Mouse (Mus musculus) heart, embryonic 16.5 days (tissue): ENCODE measurements at regions not wholly inside any gene's neighbourhood (a gene's known extent, or its start where the extent isn't known, plus 50 kb on each side); places are given as distances from the start of the nearest gene placed in this dataset.

Experiments used
- ATAC-seq: fragments of 200-750 bp; cut with Nextera tagmentation; replicated peaks from 2 replicates; pipeline ENCODE4 v1.8.0; 2017; ENCODE audit warnings: moderate number of reproducible peaks; ENCODE audit not compliant: insufficient read depth, low FRiP score; ENCODE audit errors: extremely low read depth
- H3K27ac ChIP-seq: fragments of 300-500 bp; sonication (generic); 2 replicates; pipeline ENCODE4 v1.5.1; 2014; ENCODE audit warnings: mild to moderate bottlenecking, low read length, control low read depth, moderate library complexity
- H3K27me3 ChIP-seq: fragments of 300-500 bp; sonication (generic); 2 replicates; pipeline ENCODE4 v1.6.1; 2014; ENCODE audit warnings: low read length, mixed read lengths; ENCODE audit not compliant: control insufficient read depth, insufficient read depth
- H3K36me3 ChIP-seq: fragments of 300-500 bp; sonication (generic); 2 replicates; pipeline ENCODE4 v1.6.1; 2014; ENCODE audit not compliant: control insufficient read depth, insufficient read depth
- H3K4me1 ChIP-seq: fragments of 300-500 bp; sonication (generic); 2 replicates; pipeline ENCODE4 v1.6.1; 2014; ENCODE audit warnings: low read length, mixed read lengths; ENCODE audit not compliant: control insufficient read depth, insufficient read depth
- H3K4me2 ChIP-seq: fragments of 300-500 bp; sonication (generic); 2 replicates; pipeline ENCODE4 v1.6.1; 2014; ENCODE audit warnings: low read depth, mild to moderate bottlenecking, control low read depth, low read length
- H3K4me3 ChIP-seq: fragments of 300-500 bp; sonication (generic); 2 replicates; pipeline ENCODE4 v1.5.1; 2014; ENCODE audit warnings: mild to moderate bottlenecking, control low read depth, low read length
- H3K9ac ChIP-seq: fragments of 300-500 bp; sonication (generic); 2 replicates; pipeline ENCODE4 v1.6.1; 2014; ENCODE audit warnings: low read length, control low read depth
- H3K9me3 ChIP-seq: fragments of 300-500 bp; sonication (generic); replicated peaks from 2 replicates; pipeline ENCODE4 v1.6.1; 2016; ENCODE audit warnings: low read length; ENCODE audit not compliant: control insufficient read depth
- WGBS: fragments of 180-500 bp; shearing (Covaris S2); extraction: QIAGEN DNeasy Blood & Tissue Kit; methylation state at CpG from one replicate; pipeline ENCODE4 v1.1.7; 2014; 5-methylcytosine and 5-hydroxymethylcytosine counted together

DNA sequence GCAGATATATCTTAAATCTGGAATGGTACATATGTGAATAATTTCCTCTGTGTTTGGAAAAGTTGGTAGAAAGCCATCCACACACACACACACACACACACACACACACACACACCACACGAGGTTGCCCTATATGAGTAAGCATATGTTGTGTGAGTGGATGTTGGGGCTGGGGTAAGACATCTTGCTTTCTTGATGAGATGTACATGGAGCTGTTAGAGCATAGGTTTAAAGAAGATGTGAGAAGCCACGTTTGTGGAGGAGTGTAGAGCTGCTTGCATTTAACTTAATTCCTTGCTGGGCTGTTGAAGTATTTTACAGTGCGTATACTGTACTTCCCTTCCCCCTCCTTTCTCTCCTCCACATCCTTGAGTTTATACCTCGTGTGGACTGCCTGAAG lies 147.8 kb downstream of the Vrk1 start:
- no peak overlapping the region for H3K27ac ChIP-seq
- H3K4me2 ChIP-seq = no peak overlapping the region
- peaks cover 8% of the 10 kb centered on the region for H3K27me3 ChIP-seq
- H3K9me3 ChIP-seq = no peaks in the 10 kb centered on the region
- 49% methylated on average over 4 of the region's 4 CpGs for WGBS
- no peak overlapping the region for H3K9ac ChIP-seq
- H3K36me3 ChIP-seq = no peaks in the 10 kb centered on the region
- no peak for ATAC-seq
- peaks cover 3% of the 10 kb centered on the region; the same call in 1 of the 2 replicates for H3K4me1 ChIP-seq
- no peak overlapping the region for H3K4me3 ChIP-seq

DNA sequence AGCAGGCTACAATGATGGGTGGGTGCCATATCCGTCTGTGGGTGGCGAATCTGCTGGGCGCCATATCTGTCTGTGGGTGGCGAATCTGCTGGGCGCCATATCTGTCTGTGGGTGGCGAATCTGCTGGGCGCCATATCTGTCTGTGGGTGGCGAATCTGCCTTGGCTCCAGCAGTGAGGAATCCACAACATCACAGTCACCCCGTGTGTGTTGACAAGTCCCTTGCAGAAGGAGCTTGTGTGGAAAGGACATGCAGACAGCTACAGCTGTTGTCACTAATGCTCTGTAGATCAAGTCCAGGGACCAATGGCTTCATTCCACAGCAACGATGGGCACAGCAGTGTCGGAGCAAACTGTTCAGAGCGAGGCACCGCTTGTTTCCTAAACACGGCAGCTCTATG lies 148.6 kb downstream of the Vrk1 start:
- H3K27ac ChIP-seq = no peak overlapping the region
- no peak overlapping the region; the same call in 1 of the 2 replicates for H3K4me2 ChIP-seq
- H3K4me3 ChIP-seq = no peak overlapping the region
- H3K4me1 ChIP-seq = peaks cover 4% of the 10 kb centered on the region; the same call in 1 of the 2 replicates
- peak; percentile 49; the same call in 1 of the 2 replicates for ATAC-seq
- peaks cover 8% of the 10 kb centered on the region for H3K27me3 ChIP-seq
- no peaks in the 10 kb centered on the region for H3K36me3 ChIP-seq
- 49% methylated on average over 14 of the region's 14 CpGs for WGBS
- no peaks in the 10 kb centered on the region for H3K9me3 ChIP-seq
- H3K9ac ChIP-seq = no peak overlapping the region

DNA sequence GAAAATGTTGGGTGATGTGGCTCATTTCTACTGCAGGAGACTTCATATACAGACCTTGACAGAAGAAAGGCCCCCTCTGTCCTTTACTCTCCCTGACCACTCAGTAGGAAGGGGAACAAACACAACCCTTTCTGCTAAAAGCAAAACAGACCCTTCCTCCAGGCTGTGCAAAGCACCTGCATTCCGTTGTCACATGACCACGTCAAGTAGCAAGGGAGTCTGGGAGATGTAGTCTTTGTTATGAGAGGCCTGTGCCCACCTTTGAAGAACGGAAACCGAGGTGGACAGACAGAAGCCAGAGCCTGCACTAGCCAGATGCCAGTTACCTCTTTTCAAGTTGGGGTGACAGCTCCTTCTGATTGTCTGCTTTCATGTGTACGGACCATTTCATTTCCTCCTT lies 161.3 kb downstream of the Vrk1 start:
- Histone ChIP-seq H3K9me3 (no peaks in the 10 kb centered on the region), H3K36me3 (no peaks in the 10 kb centered on the region), H3K4me3 (no peak overlapping the region), H3K27me3 (peaks cover 27% of the 10 kb centered on the region), H3K4me1 (peaks cover 5% of the 10 kb centered on the region), H3K9ac (no peak overlapping the region), H3K4me2 (no peak overlapping the region), H3K27ac (no peak overlapping the region)
- no peak for ATAC-seq
- 52% methylated on average over 5 of the region's 5 CpGs for WGBS

DNA sequence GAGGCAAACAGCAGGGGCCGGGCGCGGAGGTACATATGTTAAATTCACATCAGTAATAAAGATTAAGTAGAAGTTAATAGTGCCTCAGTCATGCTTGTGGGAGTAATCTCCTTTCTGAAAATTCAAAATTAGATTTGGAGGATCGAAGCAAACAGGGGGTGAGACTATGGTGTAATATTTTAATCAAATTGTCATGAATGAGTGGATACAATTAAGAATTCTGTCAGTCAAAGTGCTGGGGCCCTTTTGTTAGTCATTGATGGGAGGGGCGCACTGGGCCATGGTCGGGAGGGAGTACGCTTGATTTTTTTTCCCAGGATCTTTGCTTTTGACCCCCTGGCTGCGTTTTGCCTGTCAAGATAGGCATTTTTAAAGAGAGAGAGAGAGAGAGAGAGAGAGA lies 163.2 kb downstream of the Vrk1 start:
- no peak for ATAC-seq
- H3K9ac ChIP-seq = no peak overlapping the region
- H3K36me3 ChIP-seq = no peaks in the 10 kb centered on the region
- peaks cover 5% of the 10 kb centered on the region for H3K4me1 ChIP-seq
- 56% methylated on average over 8 of the region's 8 CpGs for WGBS
- no peak overlapping the region for H3K27ac ChIP-seq
- H3K4me3 ChIP-seq = no peak overlapping the region
- H3K27me3 ChIP-seq = peaks cover 27% of the 10 kb centered on the region
- no peaks in the 10 kb centered on the region for H3K9me3 ChIP-seq
- H3K4me2 ChIP-seq = no peak overlapping the region

DNA sequence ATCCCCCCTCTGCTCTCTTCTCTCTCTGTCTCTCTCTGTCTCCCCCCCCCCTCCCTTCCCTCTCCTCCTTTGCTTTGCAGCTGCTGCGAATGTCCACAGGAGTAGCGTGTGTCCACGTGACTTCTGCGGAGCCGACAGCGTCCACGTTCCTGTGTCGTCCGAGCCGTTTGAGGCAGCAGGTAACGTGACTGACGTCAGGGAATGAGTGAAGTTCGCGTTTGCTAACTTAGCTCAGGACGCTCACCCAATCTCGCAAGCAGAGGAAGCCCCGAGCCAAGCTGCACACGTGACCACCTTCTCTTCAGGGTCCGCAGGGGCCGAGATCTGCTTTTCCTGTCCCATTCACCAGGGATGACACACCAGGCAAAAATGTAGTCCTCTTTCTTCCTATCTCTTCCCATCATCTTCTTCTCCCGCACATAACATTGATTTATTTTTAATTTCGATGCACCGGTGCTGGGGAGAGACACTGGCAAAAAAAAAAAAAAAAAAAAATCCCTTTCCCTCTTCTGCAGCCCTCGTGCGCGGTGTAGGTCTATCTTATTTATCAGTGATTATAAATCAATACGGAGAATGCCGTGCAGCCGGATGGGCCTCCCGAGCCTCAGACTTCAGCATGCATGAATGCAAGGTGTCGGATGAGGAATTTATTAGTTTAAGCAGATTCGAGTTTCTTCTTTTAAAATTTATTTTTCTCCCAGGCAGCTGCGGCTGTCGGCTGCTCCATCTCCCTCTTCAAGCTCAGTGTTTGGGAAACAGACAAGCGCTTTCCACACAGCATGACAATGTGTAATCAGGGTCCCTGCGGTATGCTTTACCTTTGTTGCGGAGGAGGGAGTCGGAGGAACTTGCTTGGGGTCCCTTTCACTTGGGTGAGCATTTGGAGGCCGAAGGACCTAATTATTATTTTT lies 164.3 kb downstream of the Vrk1 start:
- H3K9ac ChIP-seq = peak overlapping the region; percentile 24; the same call in 1 of the 2 replicates
- ATAC-seq = no peak; the same call in 1 of the 2 replicates
- peaks cover 5% of the 10 kb centered on the region for H3K4me1 ChIP-seq
- no peaks in the 10 kb centered on the region for H3K9me3 ChIP-seq
- H3K4me2 ChIP-seq = peak overlapping the region; percentile 90
- peaks cover 27% of the 10 kb centered on the region for H3K27me3 ChIP-seq
- no peaks in the 10 kb centered on the region for H3K36me3 ChIP-seq
- under 1% methylated on average over 39 of the region's 39 CpGs for WGBS
- no peak overlapping the region for H3K27ac ChIP-seq
- peak overlapping the region; percentile 55 for H3K4me3 ChIP-seq

DNA sequence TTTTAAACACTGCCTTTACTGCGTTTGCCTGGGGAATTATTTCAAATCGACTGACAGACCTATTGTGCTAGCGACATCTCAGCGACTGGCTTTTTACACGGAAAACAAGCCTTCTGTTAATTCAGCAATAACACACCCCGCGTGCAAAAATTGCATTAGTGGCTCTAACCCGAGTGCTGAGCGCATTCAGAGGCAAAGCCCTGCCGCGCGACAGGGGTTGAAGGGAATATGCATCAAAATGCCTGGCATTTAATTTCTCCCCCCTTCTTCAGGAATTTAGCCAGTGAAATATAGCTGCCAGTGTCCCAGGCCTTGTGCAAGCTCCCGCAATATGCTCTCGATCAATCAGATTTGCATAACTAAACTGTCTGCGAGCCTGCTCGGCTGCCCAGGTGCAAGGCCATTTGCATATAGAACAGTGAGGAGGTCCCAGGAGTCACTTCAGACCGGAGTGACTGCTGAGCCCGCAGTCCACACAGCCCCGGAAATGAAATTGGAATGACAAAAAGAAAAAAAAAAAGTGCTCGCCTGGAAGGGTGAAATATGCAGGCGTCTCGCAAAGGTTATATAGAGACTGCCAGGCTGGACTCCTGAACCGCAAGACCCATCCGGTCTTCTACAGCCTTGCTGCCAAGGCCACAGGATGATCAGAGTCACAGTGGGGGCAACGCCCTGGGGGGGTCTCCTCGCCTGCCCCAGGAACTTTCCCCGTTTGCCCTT lies 165.1 kb downstream of the Vrk1 start:
- no peaks in the 10 kb centered on the region for H3K36me3 ChIP-seq
- peaks cover 5% of the 10 kb centered on the region for H3K4me1 ChIP-seq
- H3K4me3 ChIP-seq = peak overlapping the region; percentile 55
- H3K9me3 ChIP-seq = no peaks in the 10 kb centered on the region
- WGBS = 7% methylated on average over 27 of the region's 27 CpGs
- peaks cover 27% of the 10 kb centered on the region for H3K27me3 ChIP-seq
- no peak overlapping the region for H3K9ac ChIP-seq
- H3K4me2 ChIP-seq = peak overlapping the region; percentile 90
- no peak for ATAC-seq
- H3K27ac ChIP-seq = no peak overlapping the region

DNA sequence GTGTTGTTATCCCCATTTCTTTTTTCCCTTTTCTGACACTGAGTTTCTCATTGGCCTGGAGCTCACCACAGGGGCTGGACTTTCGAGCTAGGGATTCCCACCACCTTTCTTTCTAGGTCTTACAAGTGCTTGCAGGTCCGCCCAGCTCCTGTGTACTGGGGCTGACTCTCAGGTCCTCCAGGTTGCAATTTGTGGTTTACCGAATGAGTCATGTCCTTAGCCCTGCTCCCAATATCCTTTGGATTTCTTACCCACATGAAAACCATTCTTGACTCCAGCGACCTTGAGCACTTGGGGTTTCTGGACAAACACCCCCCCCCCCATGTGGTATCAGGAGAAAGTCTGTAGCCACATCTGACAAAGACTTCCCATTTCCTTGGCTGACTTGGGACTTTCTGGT lies 167.3 kb downstream of the Vrk1 start:
- Histone ChIP-seq H3K9me3 (no peaks in the 10 kb centered on the region), H3K27ac (no peak overlapping the region), H3K4me2 (no peak overlapping the region), H3K36me3 (no peaks in the 10 kb centered on the region), H3K4me1 (peaks cover 5% of the 10 kb centered on the region), H3K4me3 (no peak overlapping the region), H3K27me3 (peaks cover 23% of the 10 kb centered on the region), H3K9ac (no peak overlapping the region)
- no peak for ATAC-seq
- 53% methylated on average over 4 of the region's 4 CpGs for WGBS

DNA sequence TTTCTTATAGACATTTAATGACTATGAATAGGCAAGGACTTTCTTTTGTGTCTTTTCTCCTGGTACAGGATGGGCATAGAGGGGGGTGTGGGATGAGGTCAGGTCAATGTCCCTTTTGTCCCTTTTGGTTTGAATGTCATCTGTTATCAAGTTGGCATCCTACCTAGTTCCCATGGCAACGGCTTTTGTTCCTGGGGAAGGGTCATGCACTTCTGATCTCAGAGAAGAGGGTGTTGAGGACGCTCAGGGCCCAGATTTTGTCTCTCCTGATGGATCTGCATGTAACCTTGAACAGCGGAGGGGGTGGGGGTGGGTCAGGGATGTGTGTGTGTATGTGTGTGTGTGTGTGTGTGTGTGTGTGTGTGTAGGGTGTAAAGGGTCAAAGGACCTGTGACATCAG lies 167.8 kb downstream of the Vrk1 start:
- Histone ChIP-seq H3K4me1 (peaks cover 5% of the 10 kb centered on the region), H3K27ac (no peak overlapping the region), H3K4me3 (no peak overlapping the region), H3K27me3 (peaks cover 22% of the 10 kb centered on the region), H3K4me2 (no peak overlapping the region), H3K36me3 (no peaks in the 10 kb centered on the region), H3K9ac (no peak overlapping the region), H3K9me3 (no peaks in the 10 kb centered on the region)
- 67% methylated on average over 3 of the region's 3 CpGs for WGBS
- ATAC-seq = no peak

DNA sequence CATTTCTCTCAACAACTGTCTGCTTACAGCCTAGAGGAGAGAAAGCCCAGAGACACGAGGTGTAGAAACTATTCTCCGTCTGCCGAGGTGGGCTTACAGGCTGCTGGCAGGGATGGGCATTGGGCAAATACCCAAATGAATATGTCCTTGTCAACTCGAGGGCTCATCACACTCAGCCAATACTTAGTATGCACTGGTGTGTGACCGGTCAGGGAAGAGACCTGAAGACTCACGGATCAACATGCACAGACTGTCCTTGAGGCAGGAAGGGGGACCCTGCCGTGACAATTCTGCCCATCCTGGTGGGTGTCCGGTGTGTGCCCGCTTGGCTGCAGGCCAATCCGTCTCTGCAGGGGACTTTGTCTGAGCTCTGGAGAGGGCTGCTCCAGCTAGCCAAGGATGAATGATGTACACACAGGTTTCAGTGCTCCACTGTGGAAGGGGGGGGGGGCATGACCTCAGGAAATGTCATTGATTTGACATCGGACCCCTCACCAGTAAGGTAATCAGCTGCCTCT lies 168.7 kb downstream of the Vrk1 start:
- Histone ChIP-seq H3K36me3 (no peaks in the 10 kb centered on the region), H3K4me2 (no peak overlapping the region), H3K27ac (no peak overlapping the region), H3K4me3 (no peak overlapping the region), H3K9me3 (no peaks in the 10 kb centered on the region), H3K27me3 (peaks cover 13% of the 10 kb centered on the region), H3K4me1 (peaks cover 5% of the 10 kb centered on the region), H3K9ac (no peak overlapping the region)
- no peak for ATAC-seq
- 83% methylated on average over 11 of the region's 11 CpGs for WGBS
